Mouse (Mus musculus) forebrain, embryonic 16.5 days (tissue): ENCODE results near the gene Anln. TPM values are rescaled to one million over a fixed set of nuclear protein-coding genes. Genes with fewer than 3 reads are reported as not detected.
"Not testable (repeated sequence)": the region's sequence is repeated elsewhere in the genome, so short reads cannot be mapped to it uniquely, and the experiment has no call there.

ENCODE experiments used
- ATAC-seq: fragments of 200-750 bp; cut with Nextera tagmentation; 2 replicates; pipeline ENCODE4 v1.8.0; 2017; ENCODE audit warnings: mild to moderate bottlenecking, moderate library complexity
- H3K27ac ChIP-seq: fragments of 300-500 bp; sonication (generic); 2 replicates; pipeline ENCODE4 v1.5.1; 2014; ENCODE audit warnings: low read length, control low read depth
- H3K27me3 ChIP-seq: fragments of 300-500 bp; sonication (generic); replicated peaks from 2 replicates; pipeline ENCODE4 v1.6.1; 2014; ENCODE audit warnings: low read length; ENCODE audit not compliant: control insufficient read depth, insufficient read depth
- H3K36me3 ChIP-seq: fragments of 300-500 bp; sonication (generic); 2 replicates; pipeline ENCODE4 v1.6.1; 2014; ENCODE audit not compliant: control insufficient read depth, insufficient read depth
- H3K4me1 ChIP-seq: fragments of 300-500 bp; sonication (generic); replicated peaks from 2 replicates; pipeline ENCODE4 v1.6.1; 2014; ENCODE audit warnings: low read length; ENCODE audit not compliant: control insufficient read depth, insufficient read depth
- H3K4me2 ChIP-seq: fragments of 300-500 bp; sonication (generic); 2 replicates; pipeline ENCODE4 v1.6.1; 2014; ENCODE audit warnings: mild to moderate bottlenecking, low read length, control low read depth
- H3K4me3 ChIP-seq: fragments of 300-500 bp; sonication (generic); replicated peaks from 2 replicates; pipeline ENCODE4 v1.5.1; 2014; ENCODE audit warnings: mild to moderate bottlenecking, low read length, control low read depth
- H3K9ac ChIP-seq: fragments of 300-500 bp; sonication (generic); replicated peaks from 2 replicates; pipeline ENCODE4 v1.6.1; 2014; ENCODE audit warnings: low read depth, low read length, control low read depth
- H3K9me3 ChIP-seq: fragments of 300-500 bp; sonication (generic); 2 replicates; pipeline ENCODE4 v1.6.1; 2016; ENCODE audit warnings: low read length; ENCODE audit not compliant: control insufficient read depth
- WGBS: fragments of 180-500 bp; shearing (Covaris S2); extraction: QIAGEN DNeasy Blood & Tissue Kit; methylation state at CpG from one replicate; pipeline ENCODE4 v1.1.7; 2014; 5-methylcytosine and 5-hydroxymethylcytosine counted together
- polyA plus RNA-seq: library from polyadenylated mRNA; unstranded; fragments of >200 nt; fragmentation: Nextera tagmentation; extraction: Ambion mirVana; gene quantifications from 2 replicates; pipeline ENCODE4 v1.2.1, GENCODE M21; 2015

Gene Anln
- polyA plus RNA-seq, 1 experiment from 2014 or later: 10.6 TPM

DNA sequence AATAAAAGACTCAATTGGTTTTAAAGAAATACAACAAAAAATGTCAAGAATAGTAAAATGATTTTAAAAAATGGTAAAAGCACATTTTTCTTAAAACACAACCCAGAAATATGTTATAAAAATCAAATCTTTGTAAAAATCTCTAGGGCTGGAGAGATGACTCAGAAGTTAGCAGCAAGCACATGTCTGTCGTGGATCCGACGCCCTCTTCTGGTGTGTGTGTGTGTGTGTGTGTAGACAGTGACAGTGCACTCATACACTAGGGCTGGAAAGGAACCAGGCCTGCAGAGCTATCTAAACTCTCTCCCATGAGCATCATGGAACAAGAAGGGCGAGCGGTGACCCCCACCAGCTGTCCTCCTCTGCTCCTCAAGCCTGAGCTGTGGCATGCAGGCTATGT lies 35.5 kb downstream of the Anln start:
- H3K4me2 ChIP-seq: no peak overlapping the region
- no peaks in the 10 kb centered on the region for H3K27me3 ChIP-seq
- H3K4me3 ChIP-seq: no peak overlapping the region
- ATAC-seq: no peak
- 94% methylated on average over 5 of the region's 5 CpGs for WGBS
- H3K36me3 ChIP-seq: no peaks in the 10 kb centered on the region; the same call in 1 of the 2 replicates
- no peak overlapping the region for H3K27ac ChIP-seq
- no peaks in the 10 kb centered on the region for H3K9me3 ChIP-seq
- no peak overlapping the region for H3K9ac ChIP-seq
- H3K4me1 ChIP-seq: no peaks in the 10 kb centered on the region; the same call in 1 of the 2 replicates

DNA sequence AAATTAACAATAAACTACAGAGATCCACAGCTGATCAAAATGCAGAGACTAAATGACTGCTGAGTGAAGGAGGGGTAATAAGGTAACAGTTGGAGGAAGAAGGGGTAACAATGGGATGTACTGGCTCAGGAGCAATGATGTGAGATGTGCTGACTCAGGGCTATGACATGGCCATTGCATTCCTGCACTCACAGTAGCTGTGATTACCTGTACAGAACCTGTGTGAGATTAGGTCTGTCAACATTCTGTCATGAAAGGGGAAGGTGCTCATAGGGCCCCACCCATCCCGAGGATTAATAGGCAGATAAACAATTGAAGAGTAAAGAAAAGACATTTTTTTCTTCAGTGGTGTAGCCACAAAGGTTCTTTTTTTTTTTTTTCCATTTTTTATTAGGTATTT lies 48.7 kb downstream of the Anln start:
- WGBS: 95% methylated on average over 1 of the region's 1 CpGs
- Histone ChIP-seq H3K9ac (no peak overlapping the region), H3K9me3 (no peaks in the 10 kb centered on the region)

GRCm38 (mm10) chr9:22337217-22337616 lies 51.8 kb downstream of the Anln start:
- Histone ChIP-seq H3K36me3 (peaks cover 5% of the 10 kb centered on the region), H3K4me2 (no peak overlapping the region), H3K27me3 (no peaks in the 10 kb centered on the region), H3K27ac (no peak overlapping the region), H3K9me3 (no peaks in the 10 kb centered on the region), H3K4me3 (no peak overlapping the region), H3K9ac (no peak overlapping the region), H3K4me1 (no peaks in the 10 kb centered on the region)
- no peak for ATAC-seq
- 100% methylated on average over 2 of the region's 2 CpGs for WGBS

More for the DNA sequence above, 48.7 kb downstream of the Anln start:
- H3K27ac ChIP-seq: no peak overlapping the region
- H3K4me3 ChIP-seq: no peak overlapping the region
- no peaks in the 10 kb centered on the region for H3K4me1 ChIP-seq
- ATAC-seq: no peak
- H3K27me3 ChIP-seq: no peaks in the 10 kb centered on the region
- H3K36me3 ChIP-seq: peaks cover 3% of the 10 kb centered on the region; the same call in 1 of the 2 replicates
- H3K4me2 ChIP-seq: no peak overlapping the region

DNA sequence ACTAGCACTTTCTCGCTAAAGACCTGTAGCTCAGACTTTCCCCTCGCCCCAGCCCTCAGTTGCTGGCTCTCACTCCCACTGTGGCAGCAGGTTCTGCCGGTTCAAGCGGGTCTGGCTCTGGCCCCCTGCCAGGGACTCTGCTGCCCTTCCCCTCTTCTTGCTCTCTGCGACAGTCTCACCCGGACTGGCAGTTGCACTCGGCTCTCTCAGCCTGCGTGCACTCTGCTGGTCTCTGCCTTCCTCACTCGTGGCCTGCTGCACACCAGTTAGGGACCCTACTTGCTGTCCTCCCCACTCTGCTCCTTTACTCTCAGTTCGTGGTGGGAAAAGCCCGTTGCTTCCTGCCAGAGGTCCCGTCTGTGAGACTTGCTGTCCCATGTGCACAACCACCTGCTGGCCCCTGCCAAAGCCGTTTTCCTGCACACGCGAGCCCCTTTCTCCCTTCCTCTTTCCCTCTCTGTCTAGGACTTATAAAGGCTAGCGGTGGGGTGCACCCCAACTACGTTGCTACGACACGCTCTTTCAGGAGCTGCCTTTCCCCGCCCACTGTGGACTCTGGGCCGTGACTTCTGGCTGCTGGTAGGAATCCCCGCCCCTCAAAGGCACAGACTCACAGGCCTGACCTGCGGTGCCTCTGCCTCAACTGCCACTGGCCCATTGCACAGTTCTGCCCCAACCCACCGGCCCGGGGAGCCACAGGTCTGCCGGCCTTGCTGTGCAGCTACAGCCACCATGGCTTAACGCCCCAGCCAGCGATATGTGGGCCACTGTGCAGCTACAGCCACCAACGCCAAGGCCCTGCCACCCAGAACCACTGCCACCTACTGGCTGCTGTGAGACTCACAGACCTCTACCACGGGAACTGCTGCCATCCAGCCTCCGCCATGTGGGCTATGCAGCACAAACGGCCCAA lies 61.3 kb downstream of the Anln start:
- Histone ChIP-seq H3K4me1 (peaks cover 10% of the 10 kb centered on the region), H3K36me3 (no peaks in the 10 kb centered on the region), H3K27ac (no peak overlapping the region), H3K4me2 (peak overlapping the region; percentile 74), H3K9ac (peak overlapping the region; percentile 67), H3K9me3 (no peaks in the 10 kb centered on the region), H3K4me3 (peak overlapping the region; percentile 52), H3K27me3 (no peaks in the 10 kb centered on the region)
- under 1% methylated on average over 32 of the region's 32 CpGs for WGBS
- ATAC-seq: peak; percentile 95

DNA sequence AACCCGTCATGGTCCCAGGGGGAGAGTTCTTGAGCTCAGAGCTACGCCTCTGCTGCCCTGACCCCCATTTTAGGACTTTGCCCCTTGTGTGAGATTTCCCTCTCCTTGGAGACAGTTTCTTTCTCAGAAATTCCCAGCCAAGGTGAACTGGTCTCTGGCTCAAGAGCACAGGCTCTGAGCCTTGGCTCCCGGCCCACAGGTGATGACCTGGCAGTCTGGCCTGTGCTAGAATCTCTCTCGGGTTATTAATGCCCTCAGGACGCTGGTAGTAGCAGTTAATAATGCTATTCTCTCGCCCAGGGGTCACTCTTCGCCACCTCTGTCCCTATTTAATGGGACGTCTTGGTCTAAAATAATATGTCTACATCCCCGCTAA lies 61.9 kb downstream of the Anln start:
- no peaks in the 10 kb centered on the region for H3K36me3 ChIP-seq
- no peak overlapping the region; the same call in 1 of the 2 replicates for H3K9ac ChIP-seq
- 20% methylated on average over 9 of the region's 9 CpGs for WGBS
- peak overlapping the region; percentile 74 for H3K4me2 ChIP-seq
- no peak overlapping the region for H3K27ac ChIP-seq
- H3K9me3 ChIP-seq: no peaks in the 10 kb centered on the region
- H3K4me1 ChIP-seq: peaks cover 10% of the 10 kb centered on the region
- peak overlapping the region; percentile 52 for H3K4me3 ChIP-seq
- no peaks in the 10 kb centered on the region for H3K27me3 ChIP-seq
- ATAC-seq: no peak

GRCm38 (mm10) chr9:22324579-22324978 lies 64.4 kb downstream of the Anln start:
- no peaks in the 10 kb centered on the region for H3K36me3 ChIP-seq
- peaks cover 10% of the 10 kb centered on the region for H3K4me1 ChIP-seq
- H3K27me3 ChIP-seq: no peaks in the 10 kb centered on the region
- no peaks in the 10 kb centered on the region for H3K9me3 ChIP-seq
- H3K9ac ChIP-seq: no peak overlapping the region
- no peak overlapping the region for H3K27ac ChIP-seq
- no peak overlapping the region for H3K4me3 ChIP-seq
- no peak for ATAC-seq
- WGBS: 97% methylated on average over 1 of the region's 1 CpGs
- no peak overlapping the region for H3K4me2 ChIP-seq

- H3K27ac ChIP-seq: no peak overlapping the region
- no peak overlapping the region for H3K4me3 ChIP-seq
- H3K4me2 ChIP-seq: no peak overlapping the region
- whole genome bisulfite sequencing: 82% methylated on average over 8 of the region's 8 CpGs
- no peaks in the 10 kb centered on the region for H3K36me3 ChIP-seq
- ATAC-seq: no peak
- H3K9ac ChIP-seq: no peak overlapping the region
- H3K9me3 ChIP-seq: no peaks in the 10 kb centered on the region
- H3K27me3 ChIP-seq: no peaks in the 10 kb centered on the region
- peaks cover 6% of the 10 kb centered on the region for H3K4me1 ChIP-seq
These were observed 66.4 kb downstream of the Anln start for GRCm38 (mm10) chr9:22322381-22323211.

DNA sequence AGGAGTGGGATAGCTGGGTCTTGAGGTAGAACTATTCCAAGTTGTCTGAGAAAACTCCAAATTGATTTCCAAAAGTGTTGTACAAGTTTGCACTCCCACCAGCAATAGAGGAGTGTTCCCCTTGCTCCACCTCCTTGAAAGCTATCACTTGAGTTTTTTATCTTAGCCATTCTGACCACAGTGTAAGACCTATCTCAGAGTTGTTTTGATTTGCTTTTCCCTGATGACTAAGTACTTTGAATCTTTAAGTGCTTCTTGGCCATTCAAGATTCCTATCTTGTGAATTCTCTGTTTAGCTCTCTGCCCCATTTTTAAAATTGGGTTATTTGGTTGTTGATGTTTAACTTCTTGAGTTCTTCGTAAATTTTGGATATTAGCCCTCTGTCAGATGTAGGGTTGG lies 69.9 kb downstream of the Anln start:
- Histone ChIP-seq H3K4me1 (no peaks in the 10 kb centered on the region), H3K4me2 (no peak overlapping the region), H3K9ac (no peak overlapping the region), H3K9me3 (peaks cover 3% of the 10 kb centered on the region; the same call in 1 of the 2 replicates), H3K4me3 (no peak overlapping the region), H3K27ac (no peak overlapping the region), H3K36me3 (no peaks in the 10 kb centered on the region), H3K27me3 (no peaks in the 10 kb centered on the region)
- 90% methylated on average over 1 of the region's 1 CpGs for WGBS
- ATAC-seq: no peak

GRCm38 (mm10) chr9:22316047-22316446 lies 72.9 kb downstream of the Anln start:
- 65% methylated on average over 5 of the region's 5 CpGs for WGBS
- not testable (repeated sequence) for H3K4me3 ChIP-seq, H3K36me3 ChIP-seq, H3K27me3 ChIP-seq, H3K9ac ChIP-seq, H3K27ac ChIP-seq, ATAC-seq, H3K9me3 ChIP-seq, H3K4me1 ChIP-seq, H3K4me2 ChIP-seq
